Mouse (Mus musculus) adrenal gland (tissue): ENCODE measurements at regions not wholly inside any gene's neighbourhood (a gene's known extent, or its start where the extent isn't known, plus 50 kb on each side); places are given as distances from the start of the nearest gene placed in this dataset.

ENCODE experiments used
- intact Hi-C: fragments of 180-260 bp; cut with DNase I; formaldehyde crosslinking; loops from one replicate; pipeline ENCODE4 v1.15.1; 2025

- intact Hi-C loops = loop anchor here (10.0 kb wide), 1 partner anchor 341 kb away; no protein-coding TSS in a partner anchor
Measured at GRCm38 (mm10) chr5:148454200-148454599, 54.5 kb upstream of the Slc7a1 start.

DNA sequence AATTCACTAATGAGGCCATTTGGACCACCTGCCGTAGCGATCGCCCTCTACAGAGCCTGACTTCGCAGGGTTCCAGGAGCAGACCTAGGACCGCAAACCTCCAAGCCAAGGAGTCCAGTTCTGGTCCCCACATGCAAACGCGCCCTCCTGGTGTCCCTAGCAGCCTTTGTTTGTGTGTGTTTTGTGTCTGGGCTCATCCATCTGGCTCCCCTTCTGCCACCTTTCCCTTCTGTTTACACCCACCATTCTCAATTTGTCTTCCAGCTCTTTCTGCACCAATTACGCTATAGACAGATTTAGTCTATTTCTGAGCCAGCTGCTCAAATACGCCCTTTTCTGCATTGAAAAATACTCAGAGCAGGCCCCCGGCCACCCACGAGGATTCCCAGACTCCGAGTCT lies 54.1 kb upstream of the Slc7a1 start:
- intact Hi-C loops = loop anchor here (2.0 to 10.0 kb wide), 2 partner anchors 121 to 341 kb away; no protein-coding TSS in a partner anchor

- intact Hi-C loops = loop anchor here (2.0 to 10.0 kb wide), 2 partner anchors 120 to 342 kb away; no protein-coding TSS in a partner anchor
Measured at GRCm38 (mm10) chr5:148452909-148453632, 53.4 kb upstream of the Slc7a1 start.

DNA sequence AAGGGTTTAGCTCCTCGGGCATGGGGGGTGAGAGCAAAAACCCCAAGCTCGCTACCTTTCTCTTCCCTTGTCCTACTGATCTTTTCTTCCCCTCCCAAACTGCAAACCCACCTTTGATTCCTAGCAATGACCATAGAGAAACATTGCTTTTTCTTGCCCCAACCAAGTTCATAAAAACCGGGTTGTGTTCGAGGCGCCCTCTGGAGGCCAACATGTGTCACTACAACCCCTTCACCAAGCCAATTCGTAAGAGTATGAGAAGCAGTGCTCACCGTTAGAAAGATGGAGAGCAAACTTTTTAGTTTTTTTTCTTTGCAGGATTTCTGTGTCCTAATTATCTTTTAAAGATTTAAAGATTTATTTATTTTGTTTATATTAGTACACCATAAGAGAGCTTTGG lies 52.1 kb upstream of the Slc7a1 start:
- intact Hi-C loops = loop anchor here (2.0 to 10.0 kb wide), 2 partner anchors 119 to 343 kb away; no protein-coding TSS in a partner anchor

DNA sequence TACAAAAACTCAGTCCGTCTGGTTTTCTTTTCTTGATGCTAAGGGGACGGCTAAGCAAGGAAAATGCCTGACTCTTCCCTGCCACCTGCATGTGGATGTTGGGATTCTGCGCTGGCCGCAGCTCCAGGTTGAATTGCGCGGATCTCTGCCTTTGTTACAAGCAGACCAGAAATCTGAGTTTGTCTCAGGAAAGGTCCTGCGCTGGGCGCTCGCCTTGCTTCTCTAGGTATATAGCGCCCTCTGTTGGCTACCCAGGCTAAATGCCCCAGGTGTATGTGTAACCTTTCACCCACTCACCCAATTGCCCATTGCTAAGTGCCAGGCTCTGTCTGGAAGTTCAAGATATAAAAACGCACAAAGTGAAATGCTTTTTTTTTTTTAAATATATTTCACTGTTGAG lies 51.2 kb upstream of the Slc7a1 start:
- intact Hi-C loops = loop anchor here (10.0 kb wide), 1 partner anchor 344 kb away; no protein-coding TSS in a partner anchor
